Mouse (Mus musculus) cerebellum, adult 2 months (tissue): ENCODE measurements around the gene Fam122c.

Experiments used
- CTCF ChIP-seq: fragments of 200-500 bp; IDR thresholded peaks from 2 replicates; pipeline ENCODE4 v1.5.1; 2011; ENCODE audit warnings: low read depth, mild to moderate bottlenecking, control low read depth, low read length, moderate library complexity, borderline replicate concordance; ENCODE audit not compliant: insufficient read depth
- POLR2A ChIP-seq: fragments of 200-500 bp; IDR thresholded peaks from 2 replicates; pipeline ENCODE4 v1.6.1; 2011; ENCODE audit warnings: low read length, control low read depth, borderline replicate concordance; ENCODE audit not compliant: insufficient read depth

- TF ChIP-seq CTCF = no peak
- no peak for TF ChIP-seq POLR2A
Observed at GRCm38 (mm10) chrX:53320564-53320963, 47.3 kb downstream of the Fam122c start.
